Mouse (Mus musculus) retina, adult 2 months (tissue): ENCODE data around the gene Atg9a.
"Not testable (repeated sequence)": the region's sequence is repeated elsewhere in the genome, so short reads cannot be mapped to it uniquely, and the experiment has no call there.

Experiments
- DNase-seq: peaks from one replicate; pipeline ENCODE4 v3.0.0-alpha.2; 2012; ENCODE audit warnings: low read depth, low spot score

Atg9a gene

DNA sequence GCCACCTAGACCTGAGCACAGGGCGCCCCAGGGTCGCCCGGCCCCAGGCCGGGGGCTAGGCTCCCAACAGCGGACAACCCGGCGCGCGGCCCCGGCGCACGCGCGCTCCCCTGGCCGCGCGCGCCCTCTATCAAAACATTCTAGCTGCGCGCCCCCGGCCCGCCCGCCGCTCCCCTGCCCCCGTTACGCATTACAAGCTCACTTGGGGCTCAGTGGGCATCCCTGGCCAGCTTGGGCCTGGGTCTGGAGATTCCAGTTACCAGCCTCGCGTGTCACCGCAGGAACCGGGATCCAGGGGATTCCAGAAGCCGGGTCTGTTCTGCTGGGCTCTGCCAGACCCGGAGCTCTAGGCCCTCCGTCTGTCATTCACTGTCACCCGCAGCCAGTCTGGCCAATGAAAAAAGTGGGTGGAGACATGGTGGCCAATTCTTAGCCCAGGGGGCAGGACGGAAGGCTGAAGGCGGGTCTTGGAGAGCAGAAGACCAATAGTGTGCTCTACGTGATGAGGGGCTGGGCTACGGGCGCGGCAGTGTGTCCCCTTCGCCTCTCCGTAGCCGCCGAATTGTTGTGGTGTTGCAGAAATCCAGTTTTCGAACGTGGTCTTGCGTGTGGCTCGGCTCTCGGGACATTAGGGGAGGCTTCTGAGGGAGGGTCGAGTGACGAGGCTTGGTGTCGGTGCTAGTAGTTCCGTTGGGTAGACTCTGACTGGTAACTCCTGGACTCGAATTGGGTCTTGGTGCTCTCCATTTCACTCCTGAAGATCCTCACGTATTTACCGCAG is at the start of gene Atg9a, which contains the start of gene Ankzf1:
Gene Atg9a (minus strand): TSS at position 575 of the 781 bp plus-strand sequence.
Gene Ankzf1 (plus strand): TSS at position 530 of the 781 bp plus-strand sequence.
- DNase-seq = peak; percentile 91

DNA sequence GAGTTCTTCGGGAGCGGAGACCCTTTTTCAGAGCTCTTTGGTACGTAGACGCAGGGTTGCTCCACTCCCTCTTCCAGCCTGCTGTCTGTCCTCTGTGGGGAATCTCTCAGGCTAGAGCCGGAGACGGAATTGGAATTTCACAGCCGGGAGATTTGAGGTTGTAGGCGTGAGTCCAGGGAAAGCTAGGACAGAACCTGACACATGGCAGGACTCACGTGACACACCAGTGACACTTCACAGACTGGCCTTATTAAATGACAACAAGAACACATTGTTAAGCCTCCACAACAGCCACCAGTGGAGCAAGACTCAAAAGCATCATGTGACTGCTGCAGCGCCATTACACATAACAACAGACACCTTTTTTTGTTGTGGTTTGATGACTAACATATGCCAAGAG is 47.6 kb upstream of the Atg9a start:
- no peak for DNase-seq

DNA sequence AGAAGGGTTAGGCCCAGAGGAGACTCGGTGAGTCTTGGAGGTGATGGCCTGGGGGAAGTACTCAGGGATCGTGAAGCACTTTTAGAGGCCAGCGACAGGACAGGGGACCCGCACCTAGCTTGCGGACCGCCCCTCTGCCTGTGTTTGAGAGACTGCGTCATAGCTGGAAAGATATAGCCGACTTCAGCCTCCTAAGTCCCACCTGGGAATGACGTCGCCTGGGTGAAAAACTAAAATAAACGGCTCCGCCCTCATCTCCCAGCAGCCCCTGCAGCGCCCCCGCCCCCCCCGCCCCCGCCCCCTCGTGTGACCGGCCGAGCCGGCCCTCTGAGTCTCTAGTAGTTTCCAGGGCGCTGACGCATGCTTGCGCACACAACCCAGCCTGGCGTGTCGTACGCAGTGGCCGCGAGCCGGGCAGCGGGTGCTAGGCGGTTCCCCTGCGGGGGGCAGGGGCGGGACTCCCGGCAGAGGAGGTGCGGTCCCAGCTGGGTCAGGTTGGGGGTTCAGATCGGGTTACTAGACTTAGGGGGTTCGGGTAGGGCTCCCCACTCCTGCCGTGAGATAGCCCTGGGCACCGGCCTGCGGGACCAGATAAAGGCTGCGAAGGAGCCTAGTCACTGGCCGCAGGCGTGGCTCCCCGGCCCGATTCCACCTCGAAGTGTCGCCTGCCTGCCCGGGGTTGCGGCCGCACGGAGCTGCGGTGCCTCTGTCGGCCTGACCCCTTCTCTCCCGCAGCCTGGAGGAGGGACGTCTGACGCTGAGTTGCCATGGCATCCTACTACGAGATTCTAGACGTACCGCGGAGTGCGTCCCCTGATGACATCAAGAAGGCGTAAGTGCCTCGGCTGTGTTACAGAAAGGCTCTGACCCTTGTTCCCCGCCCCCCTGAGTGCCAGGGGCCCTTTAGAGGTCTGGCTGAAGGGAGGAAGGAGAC is 44.4 kb upstream of the Atg9a start, which contains the start of gene Dnajb2:
Gene Dnajb2 (plus strand): TSS at position 290 of the 934 bp plus-strand sequence.
- DNase-seq = peak; percentile 76

DNA sequence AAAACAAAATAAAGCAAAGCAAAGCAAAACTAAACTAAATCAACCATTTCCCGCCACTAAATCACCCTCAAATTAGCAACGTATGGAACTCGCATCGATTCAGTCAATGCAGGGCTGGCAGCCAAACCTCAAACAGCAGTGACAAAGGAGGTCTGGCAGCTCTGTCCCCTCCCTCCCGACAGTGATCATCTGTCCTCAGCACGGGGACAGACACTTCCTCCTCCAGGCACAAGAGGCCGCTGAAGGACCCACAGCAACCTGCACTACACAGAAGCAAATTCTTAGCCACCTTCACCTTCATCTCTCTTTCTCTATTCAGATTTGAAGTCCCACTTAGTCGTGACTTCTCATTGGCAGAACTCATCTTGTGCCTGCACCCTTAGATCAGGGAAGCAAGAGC is 42.6 kb upstream of the Atg9a start:
- DNase-seq = no peak

DNA sequence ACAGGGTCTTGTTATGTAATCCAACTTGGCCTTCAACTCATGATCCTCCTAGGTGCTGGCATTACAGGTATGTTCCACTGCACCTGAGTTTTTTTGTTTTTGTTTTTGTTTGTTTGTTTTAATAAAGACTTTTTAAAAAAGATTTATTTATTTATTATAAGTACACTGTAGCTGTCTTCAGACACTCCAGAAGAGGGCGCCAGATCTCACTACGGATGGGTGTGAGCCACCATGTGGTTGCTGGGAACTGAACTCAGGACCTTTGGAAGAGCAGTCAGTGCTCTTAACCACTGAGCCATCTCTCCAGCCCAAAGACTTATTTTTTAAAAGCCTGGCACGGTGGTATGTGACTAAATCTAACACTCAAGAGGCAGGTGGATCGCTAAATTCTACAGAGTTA is 40.5 kb upstream of the Atg9a start:
- not testable (repeated sequence) for DNase-seq

DNA sequence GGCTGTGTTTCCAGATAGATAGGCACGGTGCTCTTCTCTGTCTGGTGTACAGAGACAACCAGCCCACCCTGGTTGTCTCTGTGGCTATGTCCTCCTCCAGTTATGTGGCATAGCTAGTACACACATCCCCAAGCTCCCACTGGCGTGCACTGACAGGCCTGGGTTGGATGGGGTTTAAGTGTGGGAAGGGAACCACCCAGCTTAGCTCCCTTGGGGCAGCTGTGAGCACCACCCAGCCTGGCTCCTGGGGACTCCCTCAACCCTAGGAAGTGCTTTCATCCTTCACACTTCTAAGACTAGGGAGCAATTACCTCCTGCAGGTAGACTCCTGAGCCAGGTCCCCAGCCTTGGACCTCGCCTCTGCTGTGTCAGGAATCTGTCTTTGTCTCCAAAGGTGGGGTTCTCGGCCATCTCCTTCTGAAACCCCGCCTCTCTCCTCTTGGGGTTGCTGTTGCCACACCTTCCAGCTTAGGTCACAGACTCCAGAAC is 39.7 kb upstream of the Atg9a start, which contains the start of gene A630095N17Rik:
Gene A630095N17Rik (minus strand): TSS at position 439 of the 489 bp plus-strand sequence.
- no peak for DNase-seq

DNA sequence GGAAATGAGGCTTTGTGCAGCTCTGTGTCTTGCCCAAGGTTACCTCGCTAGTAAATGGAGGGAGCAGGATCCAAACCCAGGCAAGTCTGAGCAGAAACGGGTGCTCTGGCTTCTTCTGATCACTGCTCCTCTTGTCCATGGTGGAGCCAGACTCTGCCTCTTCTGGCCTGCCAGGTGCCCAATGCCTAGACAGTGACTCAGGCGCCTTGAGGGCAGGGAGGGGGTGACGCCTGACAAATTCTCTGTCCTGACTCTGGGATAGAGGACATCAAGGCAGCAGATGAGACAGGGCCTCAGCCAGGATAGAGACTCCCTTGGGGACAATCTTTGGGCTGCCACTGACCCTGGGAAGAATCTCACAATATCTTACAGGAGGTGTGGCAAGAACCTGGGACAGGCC is 39.2 kb upstream of the Atg9a start:
- no peak for DNase-seq

DNA sequence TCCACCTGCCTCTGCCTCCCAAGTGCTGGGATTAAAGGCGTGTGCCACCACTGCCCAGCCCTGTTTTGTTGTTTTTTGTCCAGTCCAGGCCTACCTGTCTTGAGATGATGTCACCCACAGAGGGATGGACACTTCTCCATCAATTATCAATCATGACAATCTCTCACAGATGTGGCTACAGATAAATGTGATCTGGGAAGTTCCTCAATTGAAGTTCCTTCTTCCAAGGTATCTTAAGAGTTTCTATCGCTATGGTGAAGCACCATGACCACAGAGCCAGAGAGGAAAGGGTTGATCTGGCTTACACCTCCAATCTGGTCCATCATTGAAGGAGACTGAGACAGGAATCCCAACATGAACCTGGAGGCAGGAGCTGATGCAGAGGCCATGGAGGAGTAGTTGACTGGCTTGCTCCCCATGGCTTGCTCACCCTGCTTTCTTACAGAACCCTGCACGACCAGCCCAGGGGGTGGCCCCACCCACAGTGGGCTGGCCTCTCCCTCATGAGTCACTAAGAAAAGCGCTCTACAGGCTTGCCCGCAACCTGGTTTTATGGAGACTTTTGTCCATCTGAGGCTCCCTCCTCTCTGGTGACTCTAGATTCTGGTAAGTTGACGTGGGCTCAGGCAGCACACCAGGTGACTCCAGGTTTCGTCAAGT is 38.5 kb upstream of the Atg9a start:
- DNase-seq = no peak

DNA sequence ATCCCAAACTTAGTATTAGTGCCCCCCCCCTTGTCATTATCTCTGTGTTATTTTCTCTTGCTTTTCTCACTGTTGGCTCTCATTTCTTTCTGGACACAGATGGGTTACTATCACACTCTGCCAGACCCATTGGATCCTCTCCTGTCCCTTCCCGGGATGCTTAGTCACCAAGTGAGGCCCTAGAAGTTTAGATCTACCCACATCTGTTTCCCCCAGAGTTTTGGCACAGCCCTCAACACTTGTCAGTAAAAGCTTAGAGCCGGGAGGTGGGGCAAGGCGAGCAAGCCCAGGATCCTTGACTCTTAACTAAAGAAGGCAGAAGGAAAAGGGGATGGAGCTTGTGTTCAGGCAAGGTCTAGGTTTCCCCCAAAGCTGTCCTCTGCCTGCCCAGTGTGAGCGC is 37.2 kb upstream of the Atg9a start:
- DNase-seq = no peak

DNA sequence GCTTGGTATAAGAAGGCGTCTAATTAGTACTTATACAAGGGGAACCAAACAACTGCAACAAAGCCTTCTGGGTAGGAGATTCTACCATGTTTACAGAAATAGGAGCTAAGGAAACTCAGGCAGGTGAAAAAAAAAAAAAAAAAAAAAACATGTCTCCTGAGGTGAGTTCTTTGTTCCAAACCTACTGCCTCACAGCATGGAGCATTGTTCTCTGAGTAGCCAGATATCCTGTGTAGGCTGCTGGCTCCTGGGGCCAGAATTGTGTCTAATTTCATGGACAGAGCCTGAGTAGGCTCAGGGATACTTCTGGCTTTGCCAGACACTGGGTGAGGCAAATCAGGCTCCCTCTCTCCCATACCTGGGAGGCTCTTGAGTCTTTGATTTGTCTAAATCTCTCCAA is 35.7 kb upstream of the Atg9a start:
- DNase-seq = no peak

DNA sequence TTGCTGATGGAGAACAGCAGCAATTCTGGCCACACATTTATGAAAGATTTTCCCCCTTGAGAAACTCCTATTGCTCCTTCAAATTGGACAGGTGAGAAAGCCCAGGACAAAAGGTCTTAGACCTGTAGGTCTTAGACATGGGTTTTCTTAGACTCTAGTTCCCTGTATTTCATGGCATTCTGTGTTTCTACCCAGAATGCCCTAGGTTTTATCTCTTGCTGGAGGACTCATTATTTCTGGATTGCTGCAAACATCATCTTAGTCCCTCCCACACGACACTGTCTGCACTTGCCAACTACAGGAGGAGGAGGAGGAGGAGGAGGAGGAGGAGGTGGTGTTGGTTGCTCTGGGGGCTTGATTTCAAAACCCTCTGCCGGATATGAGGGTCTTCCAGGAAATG is 34.1 kb upstream of the Atg9a start:
- no peak for DNase-seq

DNA sequence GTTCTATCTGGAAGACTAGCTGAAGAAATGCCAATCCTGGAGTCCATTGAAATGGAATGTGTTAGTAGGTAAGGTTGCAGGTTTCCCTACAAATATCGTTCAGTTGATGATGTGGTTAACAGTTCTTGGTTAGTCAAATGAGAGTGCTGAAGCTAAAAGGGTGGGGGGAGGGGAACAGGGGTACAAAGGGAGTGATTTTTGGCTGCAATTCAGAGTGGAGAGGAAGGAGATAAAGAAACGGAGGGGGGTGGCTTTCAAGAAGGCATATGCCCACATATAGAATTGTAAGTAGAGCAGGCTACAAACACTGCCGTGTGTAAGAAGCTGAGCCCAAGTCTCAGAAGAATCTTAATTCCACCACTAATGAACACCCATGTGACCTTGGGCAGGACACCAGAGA is 33.5 kb upstream of the Atg9a start:
- no peak for DNase-seq

DNA sequence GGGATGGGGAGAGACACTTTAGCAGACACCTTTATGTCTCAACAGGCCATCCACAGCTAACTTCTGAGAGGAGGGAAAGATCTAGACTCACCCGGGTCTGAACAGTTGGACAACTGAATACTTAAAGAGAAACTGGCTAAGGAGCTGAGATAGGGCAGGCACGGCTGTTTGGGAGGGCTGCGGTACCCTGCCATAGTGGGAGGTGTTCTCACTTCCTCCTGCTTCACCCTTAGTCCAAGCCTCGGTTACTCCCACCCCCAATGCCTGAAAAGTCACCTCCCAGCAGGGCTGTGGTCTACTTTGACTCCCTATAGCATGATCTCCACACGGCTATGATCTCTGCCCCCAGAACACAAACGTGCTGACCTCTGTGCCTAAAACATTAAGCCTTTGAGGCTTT is 31.5 kb upstream of the Atg9a start:
- DNase-seq = no peak

DNA sequence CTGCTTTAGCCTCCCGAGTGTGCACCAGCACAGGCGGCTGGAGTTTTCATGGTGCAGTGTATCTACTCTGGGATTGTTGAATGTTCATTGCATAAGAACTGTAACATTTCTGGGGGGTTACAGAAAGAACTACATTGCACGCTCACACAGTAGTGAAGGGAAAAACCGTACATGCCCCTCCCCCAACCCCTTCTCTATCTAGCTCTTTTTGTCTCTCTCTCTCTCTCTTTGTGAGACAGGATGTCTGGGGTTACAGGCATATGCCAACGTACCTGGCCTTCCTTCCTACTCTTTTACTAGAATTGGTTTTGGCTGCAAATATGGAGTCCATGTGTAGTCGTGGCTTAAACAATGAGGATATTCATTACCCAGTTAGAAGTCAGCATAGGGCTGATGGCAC is 30.9 kb upstream of the Atg9a start:
- DNase-seq = no peak

DNA sequence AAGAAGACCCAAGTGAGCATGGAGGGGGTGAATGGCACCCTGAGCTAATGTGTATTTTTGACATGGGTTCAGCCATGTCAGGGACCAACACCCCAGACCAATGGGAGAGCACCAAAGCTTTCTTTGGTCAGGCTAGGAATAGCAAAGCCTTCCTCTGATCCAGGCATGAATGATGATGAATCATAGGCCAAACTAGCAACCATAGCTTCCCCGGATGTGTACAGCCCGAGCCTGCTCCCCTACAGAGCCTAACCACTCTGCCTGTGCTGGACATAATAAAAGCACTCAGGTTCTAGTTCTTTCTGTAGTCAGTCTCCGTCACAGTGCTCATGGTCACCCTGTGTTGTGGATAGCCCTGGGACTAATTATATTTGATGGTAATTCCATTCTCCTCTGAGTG is 29.5 kb upstream of the Atg9a start:
- DNase-seq = no peak

DNA sequence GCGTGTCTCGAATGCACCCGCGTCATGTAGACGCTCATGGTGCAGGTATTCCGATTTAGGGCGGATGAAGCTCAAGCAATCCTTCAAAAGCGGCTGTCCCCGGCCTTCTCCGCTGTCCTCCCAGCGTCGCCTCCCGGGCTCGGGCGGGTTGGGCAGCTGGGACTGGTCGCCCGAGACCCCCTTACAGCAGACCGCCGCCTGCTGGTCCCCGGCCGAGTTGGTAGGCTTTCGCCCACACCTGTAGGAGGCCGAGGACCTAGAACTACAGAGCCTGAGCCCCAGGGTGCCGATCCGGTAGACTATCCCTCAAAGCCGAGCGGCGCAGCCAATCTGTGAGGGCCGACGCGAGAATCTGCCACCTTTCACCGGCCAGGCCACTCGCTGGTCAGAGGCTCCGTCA is 27.5 kb upstream of the Atg9a start, which contains the start of gene Tuba4a:
Gene Tuba4a (minus strand): TSS at position 335 of the 400 bp plus-strand sequence.
- DNase-seq = no peak

DNA sequence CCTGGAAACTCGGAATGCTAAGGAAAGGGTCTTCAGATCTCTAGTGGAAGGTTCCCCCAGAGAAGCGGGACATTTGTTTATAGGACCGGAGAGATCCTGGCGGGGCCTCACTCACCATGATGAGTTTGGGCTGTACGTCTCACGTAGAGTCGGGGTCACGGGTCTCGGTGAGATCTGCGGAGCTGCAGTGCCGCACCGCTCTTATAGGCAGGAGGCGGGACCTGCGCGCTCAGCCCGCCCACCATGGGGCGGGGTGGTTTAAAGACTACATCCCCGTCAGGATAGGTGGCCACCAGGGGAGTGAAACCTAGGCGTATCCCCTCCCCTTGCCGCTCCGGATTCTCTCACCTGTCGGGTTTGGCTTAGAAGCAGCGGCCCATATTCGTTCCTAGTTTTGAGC is 27.1 kb upstream of the Atg9a start:
- peak; percentile 84 for DNase-seq

DNA sequence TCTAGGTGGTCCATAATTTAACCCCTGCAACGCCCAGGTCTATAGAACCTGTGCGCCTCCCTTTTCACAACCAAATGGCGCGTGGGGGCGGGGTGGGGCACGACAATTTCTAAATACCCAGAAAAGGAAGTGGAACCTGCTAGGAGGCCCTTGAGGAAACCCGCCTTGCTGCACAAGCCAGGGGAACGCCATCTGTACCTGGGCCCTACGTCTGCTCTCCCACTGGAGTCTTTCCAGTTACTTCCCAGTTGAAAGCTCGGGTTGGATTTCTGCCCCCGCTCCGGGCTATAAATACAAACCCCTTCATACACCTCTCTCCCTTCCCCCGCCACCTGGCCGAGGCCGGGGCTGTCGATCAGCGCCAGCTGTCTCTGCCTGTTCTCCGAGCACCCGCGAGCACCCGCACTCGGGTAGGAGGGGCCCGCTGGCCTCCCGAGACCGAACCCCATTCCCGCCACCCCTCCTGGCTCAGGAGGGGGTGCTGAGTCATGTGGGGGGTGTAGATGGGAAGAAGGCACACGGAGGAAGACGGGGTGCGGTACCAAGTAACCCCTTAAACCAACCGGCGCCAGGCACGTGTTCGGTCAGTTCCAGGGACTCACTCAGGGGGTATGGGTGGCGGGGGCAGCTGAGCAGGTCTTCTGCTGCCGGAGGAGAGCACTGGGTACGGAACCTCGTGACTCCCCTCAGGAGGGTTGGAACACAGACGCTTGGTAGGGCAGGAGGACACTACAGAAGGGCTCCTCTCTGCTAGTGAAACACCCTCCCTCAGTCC is 26.4 kb upstream of the Atg9a start:
- DNase-seq = no peak

DNA sequence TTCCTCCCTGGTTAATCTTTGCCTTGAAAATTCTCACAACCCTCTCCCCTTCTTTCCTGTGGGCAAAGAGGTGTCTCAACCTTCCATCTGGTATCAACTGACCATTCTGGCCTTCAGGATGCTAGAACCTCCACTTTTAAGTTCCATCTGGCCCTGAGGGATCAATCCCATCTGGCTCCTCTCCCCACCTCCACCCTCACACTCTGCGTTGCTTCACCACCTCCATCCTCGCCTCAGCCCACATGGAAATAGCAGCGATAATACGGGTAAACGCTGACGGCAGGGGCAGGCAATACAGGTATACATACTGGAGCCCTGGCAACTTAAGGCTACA is 25.9 kb upstream of the Atg9a start:
- no peak for DNase-seq

DNA sequence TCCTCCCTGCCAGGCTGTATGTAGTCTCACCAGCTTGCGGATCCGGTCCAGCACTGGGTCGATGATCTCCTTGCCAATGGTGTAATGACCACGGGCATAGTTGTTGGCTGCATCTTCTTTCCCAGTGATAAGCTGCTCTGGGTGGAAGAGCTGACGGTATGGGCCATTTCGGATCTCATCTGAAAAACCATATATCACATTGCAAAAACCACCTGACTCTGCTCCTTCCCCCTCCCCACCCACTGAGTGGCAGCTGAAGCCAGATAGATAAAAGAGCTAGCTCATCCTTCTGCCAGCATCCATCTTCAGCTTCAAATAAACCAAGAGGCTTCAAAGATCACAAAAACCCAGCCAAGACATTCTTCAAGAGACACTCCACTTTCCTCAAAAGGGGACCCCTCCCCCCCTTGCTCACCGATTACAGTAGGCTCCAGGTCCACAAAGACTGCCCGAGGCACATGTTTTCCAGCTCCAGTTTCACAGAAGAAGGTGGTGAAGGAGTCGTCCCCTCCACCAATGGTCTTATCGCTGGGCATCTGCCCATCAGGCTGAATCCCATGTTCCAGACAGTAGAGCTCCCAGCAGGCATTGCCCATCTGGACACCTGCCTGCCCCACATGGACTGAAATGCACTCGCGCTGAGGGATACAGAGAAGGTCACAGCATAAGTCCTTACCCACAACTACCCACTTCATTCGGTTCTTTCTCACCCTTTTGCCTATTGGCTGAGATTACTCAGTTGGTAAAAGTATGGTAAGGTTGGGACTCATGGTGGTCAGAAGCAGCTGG is 25.0 kb upstream of the Atg9a start:
- no peak for DNase-seq
